Mouse (Mus musculus) bone marrow, adult 2 months (tissue): ENCODE results near the gene Odaph.

Experiments used
- CTCF ChIP-seq: fragments of 200-500 bp; IDR thresholded peaks from 2 replicates; pipeline ENCODE4 v1.5.1; 2011; ENCODE audit warnings: low read length, control low read depth; ENCODE audit not compliant: control insufficient read depth, insufficient read depth
- POLR2A ChIP-seq: fragments of 200-500 bp; IDR thresholded peaks from 2 replicates; pipeline ENCODE4 v1.6.1; 2011; ENCODE audit warnings: low read depth, mild to moderate bottlenecking, control low read depth, low read length, borderline replicate concordance; ENCODE audit not compliant: control insufficient read depth

DNA sequence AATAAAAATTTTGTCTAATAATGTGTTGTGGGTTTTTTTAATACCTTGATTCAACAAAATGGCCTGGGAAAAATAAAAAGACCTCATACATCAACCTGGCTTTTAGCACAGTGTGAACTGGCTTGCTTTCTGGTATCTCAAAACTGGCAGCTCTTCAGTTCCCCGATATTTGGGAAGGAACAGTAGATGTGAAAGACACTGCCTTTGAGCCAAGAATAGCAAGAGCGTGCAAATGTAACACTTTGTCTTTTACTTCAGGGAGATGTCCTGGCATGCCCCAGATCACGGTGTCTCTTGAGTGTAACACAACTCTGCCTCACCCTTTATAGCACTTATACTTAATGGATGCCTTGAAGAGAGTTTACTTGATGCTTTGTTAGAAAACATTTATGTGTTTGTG lies 15.2 kb upstream of the Odaph start:
- TF ChIP-seq POLR2A (no peak), CTCF (no peak)
